Mouse (Mus musculus) yolk sac, embryonic 10.5 days (tissue): Measurements from ENCODE around the gene Dag1.
A peak's percentile ranks its signal among the peaks of the same experiment; 100 is the strongest.
"Not testable (repeated sequence)": the region's sequence is repeated elsewhere in the genome, so short reads cannot be mapped to it uniquely, and the experiment has no call there.

Experiments
- DNase-seq: peaks from one replicate; pipeline ENCODE4 v3.0.0-alpha.2; 2017; ENCODE audit warnings: low spot score

Gene Dag1

DNA sequence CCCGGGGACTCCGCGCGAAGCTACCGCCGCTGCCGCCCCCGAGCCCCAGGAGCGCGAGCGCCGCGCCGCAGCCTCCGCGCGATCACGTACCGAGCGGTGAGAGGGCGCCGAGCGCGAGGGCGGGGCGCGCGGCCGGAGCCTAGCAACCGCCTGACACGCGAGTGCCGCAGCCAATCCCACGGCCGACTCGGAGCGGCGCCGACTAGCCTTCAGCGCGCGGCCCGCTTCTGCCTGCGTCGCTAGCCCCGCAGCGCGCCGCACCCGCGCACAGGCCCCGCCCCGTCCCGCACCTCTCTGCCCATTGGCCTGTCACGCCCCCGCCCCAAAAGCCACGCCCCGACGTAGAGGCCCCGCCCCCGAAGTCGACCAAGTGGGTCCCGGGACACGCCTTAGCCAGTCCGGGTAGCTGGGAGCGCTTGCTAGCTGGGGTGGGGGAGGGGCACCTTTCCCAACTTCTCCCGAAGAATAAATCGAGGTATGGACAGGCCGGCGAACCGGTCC lies at the start of gene Dag1:
Gene Dag1, minus strand, starts transcription at position 269 of the 501 bp plus-strand sequence.
- peak; percentile 100 for DNase-seq

DNA sequence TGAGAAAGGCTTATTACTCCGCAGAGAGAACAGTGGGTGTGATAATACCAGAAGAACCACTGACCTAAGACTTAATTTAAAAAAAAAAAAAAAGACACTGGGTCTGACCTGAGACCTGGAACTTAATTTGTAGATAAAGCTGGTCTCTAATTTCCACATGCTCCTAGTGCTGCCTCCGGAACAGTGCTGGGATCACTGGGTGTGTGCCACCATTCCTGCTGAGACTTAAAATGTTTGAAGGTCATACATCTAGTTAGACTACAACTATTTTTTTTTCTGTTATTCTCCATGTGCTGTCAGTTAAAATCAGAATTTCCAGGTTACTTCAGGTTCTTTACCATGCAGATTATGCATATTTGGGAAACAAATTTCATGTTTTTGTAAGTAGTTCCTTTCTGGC lies 44.4 kb upstream of the Dag1 start:
- no peak for DNase-seq

DNA sequence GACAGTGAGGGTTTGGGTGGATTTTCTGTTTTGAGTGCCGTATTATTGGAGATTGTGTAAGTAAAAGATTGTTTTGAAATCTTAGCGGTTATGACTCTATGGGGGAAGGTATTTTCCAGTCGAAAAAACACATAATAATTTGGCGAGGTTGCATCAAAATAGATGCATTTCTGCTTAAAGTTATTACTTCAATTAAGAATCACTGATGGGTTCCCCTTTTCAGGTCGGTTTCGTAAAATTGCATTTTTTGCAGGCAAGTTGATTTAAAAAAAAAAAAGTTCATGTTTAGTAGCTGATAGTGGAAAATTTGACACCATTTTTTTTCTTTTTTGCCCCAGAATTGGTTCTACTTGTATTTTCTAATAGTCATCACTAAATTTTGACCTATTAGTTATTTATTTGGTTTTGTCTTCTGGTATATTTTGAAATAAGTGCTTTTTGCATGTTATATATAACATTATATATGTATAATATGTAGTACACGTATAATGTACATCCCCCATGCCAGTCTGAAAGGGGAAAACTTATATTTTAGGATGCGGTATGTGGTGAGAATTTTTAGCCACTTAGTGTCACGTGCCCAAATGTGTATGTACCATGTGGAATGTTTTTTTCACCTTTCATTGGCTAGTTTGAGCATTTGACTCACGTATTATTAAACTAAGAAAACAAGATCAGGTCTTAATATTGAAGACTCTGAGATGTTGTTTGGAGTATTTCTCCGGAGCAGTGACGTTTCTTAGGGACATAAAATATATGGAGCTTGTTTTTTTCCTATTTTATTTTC lies 43.5 kb upstream of the Dag1 start:
- DNase-seq = no peak

DNA sequence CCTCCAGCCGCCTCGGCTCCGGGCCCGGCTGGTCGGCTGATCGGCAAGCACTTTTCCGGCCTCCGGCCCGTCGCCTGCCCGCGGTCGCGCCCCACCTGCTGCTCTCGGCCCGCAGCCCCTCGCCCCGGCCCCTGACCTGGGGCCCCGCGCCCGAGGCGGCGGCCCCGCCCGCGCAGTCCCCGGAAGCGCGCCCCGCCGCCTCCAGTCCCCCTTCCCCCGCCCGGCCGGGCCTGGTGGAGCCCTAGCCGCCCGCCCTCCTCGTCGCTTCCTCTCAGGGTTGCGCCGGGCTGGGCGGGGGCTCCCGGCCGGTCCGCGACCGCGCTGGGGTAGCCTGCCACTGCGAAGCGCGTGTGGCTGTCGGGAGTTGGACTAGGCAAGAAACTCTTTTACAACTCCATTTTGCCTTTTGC lies 42.8 kb upstream of the Dag1 start:
- DNase-seq = no peak

DNA sequence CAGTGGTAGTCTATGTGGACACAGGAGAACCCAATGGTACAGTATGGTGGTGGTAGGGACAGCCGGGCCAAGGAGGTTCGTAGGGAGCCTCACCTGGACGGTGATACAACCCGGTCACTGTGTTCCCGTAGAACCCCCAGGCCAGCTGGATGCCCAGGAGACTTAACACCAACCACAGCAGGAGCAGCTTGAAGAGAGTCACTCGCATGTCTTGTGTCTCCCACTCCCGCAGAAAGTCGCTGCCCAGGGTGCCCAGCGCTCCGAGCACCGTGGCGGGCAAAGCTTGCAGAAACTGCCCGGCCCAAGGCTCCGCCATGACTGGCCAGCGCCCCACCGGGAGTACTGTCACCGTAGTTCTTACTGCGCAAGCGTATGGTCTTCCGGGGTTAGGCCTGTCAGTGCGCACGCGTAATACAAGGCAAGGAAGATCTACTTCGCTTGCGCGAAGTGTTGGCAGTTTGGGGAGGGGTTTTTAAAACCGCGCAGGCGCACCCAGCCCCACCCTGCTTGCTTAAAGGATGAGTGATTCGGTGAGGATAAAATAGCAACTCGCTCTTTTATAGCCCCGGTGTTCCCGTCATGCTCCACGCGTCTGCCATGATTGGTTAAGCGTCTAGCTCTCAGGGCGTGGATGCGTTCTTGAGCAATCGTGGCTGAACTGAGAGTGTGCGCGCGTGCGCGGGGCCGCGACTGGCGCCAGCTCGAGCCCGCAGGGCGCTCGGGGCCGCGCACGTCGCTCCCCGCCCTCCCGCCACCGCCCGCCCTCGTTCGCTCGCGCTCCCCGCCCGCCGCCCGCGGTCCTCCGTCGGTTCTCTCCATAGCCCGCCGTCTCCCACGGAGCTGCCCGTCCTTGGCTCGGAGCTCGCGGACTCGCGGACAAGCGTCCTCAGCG lies 42.1 kb upstream of the Dag1 start, which contains the start of the genes Rhoa and Tcta:
Gene Rhoa, plus strand, starts transcription at position 501 of the 892 bp plus-strand sequence.
Gene Tcta, minus strand, starts transcription at position 532 of the 892 bp plus-strand sequence.
- DNase-seq = peak; percentile 99

DNA sequence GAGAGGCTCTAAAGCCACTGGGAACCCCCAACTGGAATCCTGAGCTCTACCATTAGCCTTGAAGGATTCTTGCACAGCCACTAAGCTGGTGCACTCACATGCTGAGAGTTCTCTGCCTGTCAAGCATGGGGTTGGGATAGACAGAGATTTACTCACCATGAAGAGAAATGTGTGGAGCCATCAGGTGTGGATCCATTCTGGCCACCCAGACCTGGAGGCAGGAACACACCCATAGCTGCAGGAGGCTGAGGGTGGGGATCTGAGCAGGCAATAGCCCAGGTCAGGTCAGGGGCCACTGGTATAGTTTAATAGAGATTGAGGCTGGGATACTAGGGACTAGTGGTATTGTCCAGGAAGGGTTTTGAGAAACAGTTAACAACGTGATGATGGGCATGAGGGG lies 41.4 kb upstream of the Dag1 start:
- DNase-seq = no peak

DNA sequence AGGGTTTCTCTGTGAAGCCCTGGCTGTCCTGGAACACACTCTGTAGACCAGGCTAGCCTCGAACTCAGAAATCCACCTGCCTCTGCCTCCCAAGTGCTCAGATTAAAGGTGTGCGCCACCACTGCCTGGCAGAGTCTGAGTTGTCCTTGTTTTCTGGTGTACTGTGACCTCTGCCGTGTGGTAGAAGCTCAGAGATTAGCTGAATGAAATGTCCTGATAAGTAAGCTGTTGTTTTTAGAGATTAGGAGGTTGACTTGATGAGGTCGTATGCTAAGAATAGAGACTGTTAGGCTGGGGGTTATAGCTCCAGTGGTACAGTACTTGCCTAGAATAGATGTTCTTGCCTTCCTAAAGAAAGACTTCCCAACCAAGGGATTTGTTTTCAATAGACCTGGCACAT lies 41.0 kb upstream of the Dag1 start:
- peak; percentile 35 for DNase-seq

DNA sequence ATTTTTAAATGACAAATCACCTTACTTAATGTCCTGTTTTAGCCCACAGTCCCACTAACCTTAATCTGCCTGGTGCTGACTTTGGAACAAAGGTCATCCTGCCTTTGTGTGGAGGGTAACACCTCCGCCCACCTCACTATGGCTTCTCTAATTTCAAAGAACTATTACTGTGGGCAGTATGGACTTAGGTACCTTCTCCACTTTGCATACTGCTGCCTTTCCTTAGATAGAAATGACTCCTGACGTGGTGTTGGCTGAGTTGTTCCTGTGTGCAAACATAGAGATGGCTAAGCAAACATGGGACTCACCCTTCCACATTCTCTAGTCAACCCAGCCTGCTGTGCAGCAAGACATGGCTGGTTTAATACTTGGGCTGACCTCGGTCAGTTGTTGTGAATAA lies 38.1 kb upstream of the Dag1 start:
- DNase-seq = peak; percentile 75

DNA sequence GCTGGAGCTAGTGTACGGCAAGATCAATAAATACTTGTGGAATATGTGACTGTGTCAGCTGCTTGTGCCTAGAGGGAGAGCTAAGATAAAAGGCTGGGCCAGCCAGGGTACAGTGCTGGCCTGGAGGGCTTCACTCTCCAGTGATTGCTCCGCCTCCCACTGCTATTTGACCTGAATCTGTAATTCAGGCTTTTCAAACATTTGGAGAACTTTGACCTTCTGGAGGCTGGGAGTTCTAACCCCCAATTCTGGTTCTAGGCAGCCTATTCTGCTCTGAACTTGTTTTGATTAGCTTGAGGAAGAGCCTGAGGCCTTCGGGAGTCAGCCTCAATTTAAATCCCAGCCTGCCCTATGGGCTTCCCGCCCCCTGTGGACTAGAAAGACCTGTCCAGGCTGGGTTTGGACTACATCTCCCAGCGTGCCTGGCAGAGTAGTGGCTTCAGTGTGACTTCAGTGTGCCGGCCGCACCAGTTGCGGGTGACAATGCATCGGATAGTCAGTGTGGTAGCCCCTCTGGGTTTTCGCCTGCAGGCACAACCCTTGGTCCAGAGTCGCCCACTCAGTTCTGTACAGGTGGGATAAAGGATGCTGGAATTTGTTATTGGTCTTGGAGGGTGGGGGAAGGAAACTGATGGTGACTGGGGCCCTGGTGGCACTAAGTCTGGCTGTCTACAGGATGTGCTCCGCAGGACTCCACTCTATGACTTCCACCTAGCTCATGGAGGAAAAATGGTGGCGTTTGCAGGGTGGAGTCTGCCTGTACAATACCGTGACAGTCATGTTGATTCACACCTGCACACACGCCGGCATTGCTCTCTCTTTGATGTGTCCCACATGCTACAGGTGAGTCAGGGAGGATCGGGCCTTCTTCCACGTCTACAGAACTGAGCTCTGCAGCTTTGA lies 32.9 kb upstream of the Dag1 start, which contains the start of gene Amt:
Gene Amt, plus strand, starts transcription at position 401 of the 903 bp plus-strand sequence.
- DNase-seq = peak; percentile 91

DNA sequence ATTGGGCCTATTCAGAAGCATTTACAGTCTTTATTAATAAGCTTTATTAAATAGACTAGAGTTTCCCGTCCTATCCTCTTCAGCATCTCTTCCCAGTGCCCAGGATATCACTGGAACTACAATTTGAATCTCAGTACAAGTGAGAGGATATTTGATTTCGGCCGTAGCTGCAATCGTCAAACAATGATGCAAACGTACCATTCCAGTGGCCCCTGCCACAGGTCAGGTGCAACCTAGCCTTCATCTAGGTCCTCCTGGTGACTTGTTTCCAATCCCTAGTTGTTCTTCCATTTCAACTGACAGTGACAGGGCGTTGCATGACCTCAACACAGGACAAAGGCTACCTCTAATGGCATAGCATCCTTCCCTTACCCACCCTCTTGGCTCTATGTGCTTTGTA lies 27.0 kb upstream of the Dag1 start:
- DNase-seq = no peak

DNA sequence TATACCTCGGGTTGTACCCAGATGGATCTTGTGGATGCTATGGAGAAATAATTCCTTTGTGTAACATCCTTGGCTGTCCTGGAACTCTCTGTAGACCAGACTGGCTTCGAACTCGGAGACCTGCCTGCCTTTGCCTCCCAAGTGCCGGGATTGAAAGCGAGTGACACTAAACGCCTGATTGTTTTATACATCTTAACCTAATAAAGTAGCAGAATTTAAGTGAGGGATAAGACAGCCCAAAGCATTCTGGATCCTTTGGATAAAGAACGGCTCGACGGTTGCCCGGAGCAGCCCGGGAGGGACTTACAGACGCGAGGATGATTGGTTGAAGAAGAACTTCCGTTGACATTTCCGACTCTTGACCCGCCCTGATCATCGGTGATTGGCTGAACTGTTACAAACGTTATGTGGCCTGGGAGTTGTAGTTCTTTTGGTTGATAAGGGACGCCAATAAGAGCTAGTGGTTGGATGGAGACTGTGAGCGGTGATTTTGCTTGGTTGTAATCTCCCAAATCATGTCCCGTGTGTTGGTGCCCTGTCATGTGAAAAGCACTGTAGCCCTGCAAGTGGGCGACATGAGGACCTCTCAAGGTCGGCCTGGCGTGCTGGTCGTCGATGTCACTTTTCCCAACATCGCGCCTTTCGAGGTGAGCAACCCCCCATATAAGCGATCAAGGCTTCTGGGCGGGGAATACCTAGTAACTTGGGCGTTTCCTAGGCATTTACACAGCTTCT lies 26.4 kb upstream of the Dag1 start, which contains the start of gene Nicn1:
Gene Nicn1, plus strand, starts transcription at position 414 of the 735 bp plus-strand sequence.
- DNase-seq = peak; percentile 93

DNA sequence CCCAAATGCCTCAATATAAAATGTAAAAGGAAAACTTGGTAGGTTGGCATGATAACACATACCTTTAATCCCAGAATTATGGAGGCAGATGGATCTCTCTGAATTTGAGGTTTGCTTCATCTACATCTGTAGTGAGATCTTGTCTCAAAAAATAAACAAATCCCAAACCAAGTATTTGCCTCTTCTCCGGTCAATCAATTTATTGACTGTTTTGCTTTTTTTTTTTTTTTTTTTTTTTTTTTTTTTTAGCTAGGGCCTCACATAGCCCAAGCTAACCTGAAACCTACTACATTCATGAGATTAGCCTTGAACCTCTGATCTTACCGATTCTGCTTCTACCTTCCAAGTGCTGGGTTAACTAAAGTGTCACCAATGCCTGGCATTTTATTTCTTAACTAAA lies 25.6 kb upstream of the Dag1 start:
- no peak for DNase-seq

DNA sequence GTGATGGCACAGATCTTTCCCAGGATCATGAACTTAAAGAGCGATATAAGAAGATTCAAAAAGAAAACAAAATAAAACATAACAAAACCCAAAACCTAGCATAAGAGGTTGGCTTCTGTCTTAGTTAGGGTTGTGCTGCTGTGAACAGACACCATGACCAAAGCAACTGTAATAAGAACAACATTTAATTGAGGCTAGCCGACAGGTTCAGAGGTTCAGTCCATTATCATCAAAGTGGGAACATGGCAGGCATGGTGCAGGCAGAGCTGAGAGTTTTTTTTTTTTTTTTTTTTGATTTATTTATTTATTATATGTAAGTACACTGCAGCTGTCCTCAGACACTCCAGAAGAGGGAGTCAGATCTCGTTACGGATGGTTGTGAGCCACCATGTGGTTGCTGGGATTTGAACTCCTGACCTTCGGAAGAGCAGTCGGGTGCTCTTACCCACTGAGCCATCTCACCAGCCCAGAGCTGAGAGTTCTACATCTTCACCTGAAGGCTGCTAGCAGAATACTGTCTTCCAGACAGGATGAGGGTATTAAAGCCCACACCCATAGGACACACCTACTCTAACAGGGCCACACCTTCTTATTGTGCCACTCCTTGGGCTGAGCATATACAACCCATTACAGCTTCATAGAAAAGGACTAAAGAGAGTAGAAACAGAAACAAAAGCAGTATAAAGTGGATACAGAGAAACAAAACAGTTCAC lies 23.9 kb upstream of the Dag1 start:
- DNase-seq = not testable (repeated sequence)

DNA sequence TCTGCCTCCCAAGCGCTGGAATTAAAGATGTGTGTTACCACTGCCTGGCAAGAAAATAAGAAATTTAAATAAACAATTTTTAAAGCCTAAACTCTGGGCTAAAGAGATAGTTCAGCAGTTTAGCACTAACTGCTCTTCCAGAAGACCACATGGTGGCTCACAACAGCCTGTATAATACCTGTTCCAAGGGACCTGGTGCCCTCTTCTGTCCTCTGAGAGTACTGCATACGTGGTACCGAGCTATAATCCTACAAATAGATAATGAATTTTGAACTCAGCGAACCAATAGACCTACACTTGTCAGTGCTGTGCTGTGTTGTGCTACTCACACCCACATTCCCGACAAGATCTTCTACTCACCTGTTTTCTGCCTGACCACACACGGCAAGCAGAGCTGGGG lies 20.7 kb upstream of the Dag1 start:
- peak; percentile 57 for DNase-seq

DNA sequence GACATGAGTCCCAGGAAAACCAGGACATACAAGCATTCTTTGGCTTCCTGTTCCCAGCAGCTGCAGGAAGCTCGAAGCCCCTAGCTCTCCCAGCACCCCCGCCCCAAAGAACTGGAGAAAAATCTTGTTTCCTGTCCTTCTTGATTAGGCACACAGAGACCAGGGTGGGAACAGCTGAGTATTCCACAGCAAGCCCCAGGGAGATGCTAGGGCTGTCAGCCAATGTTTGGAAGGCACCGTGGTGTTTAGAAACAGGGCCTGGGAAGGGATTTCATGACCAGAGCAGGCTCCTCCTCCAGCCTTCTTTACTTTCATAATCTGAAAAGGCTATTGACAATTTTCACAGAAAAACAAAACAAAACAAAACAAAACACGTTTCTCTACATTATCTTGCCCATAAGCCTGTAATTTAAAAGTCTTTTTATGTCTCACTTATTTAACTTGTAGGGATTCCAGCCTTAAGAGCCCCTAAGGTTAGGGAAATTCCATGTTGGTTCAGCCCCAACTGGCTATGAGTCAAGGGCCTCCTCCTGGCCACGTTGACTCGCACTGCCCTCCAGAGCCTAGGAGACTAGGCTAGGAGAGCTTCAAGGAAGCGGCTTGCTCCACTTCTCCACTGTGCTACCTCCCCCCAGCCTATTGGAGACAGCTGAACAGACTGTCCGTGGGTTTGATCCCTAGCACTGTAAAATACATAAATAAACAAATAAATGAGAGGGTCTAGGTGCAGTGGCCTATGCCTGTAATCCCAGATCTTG lies 16.5 kb upstream of the Dag1 start:
- DNase-seq = no peak

DNA sequence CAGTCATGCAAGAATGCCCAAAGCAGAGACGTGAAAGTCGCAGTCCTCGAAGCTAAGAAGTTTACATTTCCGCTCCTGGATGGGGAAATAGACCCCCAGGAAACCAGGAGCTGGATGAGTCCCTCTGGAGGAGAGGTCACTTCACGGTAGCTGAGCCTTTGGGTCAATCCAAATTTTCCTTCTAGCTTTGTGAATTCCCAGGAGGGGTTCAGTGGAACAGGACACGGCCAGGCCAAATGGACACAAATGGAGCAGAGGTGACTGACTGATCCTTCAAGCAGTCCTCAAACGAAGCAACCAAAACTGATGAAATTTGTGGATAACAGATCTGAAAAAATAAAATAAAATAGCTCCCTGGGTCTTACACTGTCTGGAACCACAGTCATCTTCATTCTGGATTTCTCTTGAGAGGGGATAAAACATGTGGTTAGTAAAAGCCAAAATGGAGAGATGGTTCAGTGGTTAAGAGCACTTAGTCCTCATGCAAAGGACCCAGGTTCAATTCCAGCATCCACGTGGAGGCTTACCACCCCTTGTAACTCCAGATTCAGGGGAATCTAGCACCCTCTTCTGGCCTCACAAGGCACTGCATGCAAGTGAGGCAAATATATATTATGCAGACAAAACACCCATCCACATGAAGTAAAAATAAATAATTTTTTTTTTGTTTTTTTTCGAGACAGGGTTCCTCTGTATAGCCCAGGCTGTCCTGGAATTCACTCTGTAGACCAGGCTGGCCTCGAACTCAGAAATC lies 15.1 kb upstream of the Dag1 start:
- DNase-seq = peak; percentile 9

DNA sequence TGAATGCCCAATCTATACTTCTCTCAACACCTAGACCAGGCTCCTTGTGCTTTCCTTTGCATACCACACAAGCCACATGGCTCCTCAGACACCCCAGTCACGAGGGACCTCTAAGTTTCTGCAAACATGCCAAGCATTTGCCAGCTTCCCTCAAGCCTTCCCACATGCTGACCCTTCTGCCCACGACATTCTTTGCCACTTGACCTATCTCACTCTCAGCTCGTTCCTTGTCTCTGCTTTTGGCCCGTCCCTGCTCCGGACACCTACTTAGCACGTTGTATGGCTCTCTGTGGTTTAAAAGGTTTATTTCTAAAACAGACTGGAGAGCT lies 11.5 kb upstream of the Dag1 start:
- DNase-seq = no peak

DNA sequence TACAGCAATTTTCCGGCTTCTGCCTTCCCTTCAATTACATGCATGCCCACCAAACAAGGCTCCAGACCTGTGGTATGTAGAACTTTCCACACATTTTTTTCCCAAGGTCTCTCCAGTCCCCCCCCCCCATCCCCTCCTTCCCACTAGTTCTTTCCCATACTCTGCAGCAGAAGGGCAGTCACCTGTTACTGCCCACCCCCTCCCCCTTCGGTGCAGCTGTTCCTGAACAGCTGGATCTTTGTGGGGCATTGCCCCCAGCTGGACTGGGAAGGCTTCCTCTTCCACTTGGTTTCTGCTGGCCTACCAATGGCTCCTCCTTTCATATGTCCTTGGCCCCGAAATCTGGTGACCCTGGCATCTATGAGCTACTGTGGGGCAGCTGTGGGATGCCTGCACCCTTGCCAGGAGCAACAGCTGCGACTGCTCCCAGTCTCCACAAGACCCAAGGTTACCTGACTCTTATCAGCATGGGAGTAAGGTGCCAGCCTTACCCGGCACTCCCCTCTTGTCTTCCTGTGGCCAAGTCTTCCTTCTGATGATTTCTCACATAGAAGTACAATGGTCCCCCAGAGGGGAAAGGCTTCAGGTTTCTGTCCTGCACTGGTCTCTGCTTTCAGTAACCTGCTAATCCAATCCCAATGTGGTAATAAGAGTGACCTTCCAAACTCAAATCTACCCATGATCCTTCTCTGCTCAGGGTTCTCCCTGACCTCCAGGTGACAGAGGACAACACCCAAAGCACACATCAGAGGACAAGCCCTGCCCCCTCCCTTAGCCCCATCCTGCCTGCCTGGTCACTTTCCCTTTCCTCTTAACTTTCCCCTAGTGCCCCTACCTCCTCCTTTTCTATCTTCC lies 10.9 kb upstream of the Dag1 start:
- no peak for DNase-seq
